Mouse (Mus musculus) small intestine, adult 2 months (tissue): Measurements from ENCODE around the gene Gm20388.

Experiments
- CTCF ChIP-seq: fragments of 200-500 bp; IDR thresholded peaks from 2 replicates; pipeline ENCODE4 v1.5.1; 2012; ENCODE audit warnings: low read depth, mild to moderate bottlenecking, control low read depth, inconsistent platforms, low read length, moderate library complexity, mixed read lengths; ENCODE audit not compliant: insufficient replicate concordance, insufficient read length; ENCODE audit errors: extremely low read depth
- POLR2A ChIP-seq: fragments of 200-500 bp; IDR thresholded peaks from 2 replicates; pipeline ENCODE4 v1.6.1; 2012; ENCODE audit warnings: low read depth, mild to moderate bottlenecking, control low read depth, inconsistent platforms, low read length, moderate library complexity

DNA sequence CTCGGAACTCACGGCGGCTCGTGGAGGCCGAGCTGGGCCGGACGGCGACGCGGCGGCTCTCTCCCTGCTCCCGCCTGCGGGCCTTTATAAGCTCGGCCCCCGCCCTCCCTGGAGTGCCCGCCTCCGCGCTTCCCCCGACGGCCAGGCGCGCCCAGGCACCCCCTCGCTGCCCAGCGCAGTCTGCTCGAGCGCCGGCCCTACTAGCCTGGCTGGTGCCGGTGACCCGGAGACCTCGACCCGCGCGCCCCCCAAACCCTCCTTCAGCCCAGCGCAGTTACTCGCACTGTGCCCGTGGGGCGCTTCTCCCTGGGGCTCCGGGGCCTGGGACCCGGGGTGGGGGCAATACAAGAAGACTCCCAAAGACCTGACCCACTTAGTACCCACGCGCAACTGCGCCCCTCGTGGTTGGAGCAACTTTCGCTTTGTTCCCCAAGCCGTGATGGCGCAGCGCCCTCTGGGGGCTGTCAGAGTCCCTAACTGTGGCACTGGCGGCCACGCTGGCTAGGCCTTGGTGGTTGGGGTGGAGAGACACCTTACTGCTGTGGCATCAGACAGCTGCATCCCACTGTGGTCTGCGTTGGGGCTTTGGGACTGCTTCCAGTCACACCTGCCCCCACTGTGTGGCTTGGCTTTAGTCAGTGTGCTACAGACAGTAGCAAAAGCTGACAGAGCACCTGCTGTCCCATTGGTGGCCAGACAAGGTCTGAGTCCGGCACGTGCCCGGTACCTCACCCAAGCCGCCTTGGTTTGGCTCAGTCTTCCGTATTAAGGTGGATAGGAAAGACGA lies 2640.8 kb downstream of the Gm20388 start, which contains the start of gene Piezo1:
- TF ChIP-seq CTCF = peak; percentile 100
- TF ChIP-seq POLR2A = peak; percentile 63; the same call in 1 of the 2 replicates
